Mouse (Mus musculus) small intestine, adult 2 months (tissue): ENCODE measurements at regions not wholly inside any gene's neighbourhood (a gene's known extent, or its start where the extent isn't known, plus 50 kb on each side); places are given as distances from the start of the nearest gene placed in this dataset.

Experiments
- CTCF ChIP-seq: fragments of 200-500 bp; IDR thresholded peaks from 2 replicates; pipeline ENCODE4 v1.5.1; 2012; ENCODE audit warnings: low read depth, mild to moderate bottlenecking, control low read depth, inconsistent platforms, low read length, moderate library complexity, mixed read lengths; ENCODE audit not compliant: insufficient replicate concordance, insufficient read length; ENCODE audit errors: extremely low read depth
- POLR2A ChIP-seq: fragments of 200-500 bp; IDR thresholded peaks from 2 replicates; pipeline ENCODE4 v1.6.1; 2012; ENCODE audit warnings: low read depth, mild to moderate bottlenecking, control low read depth, inconsistent platforms, low read length, moderate library complexity

DNA sequence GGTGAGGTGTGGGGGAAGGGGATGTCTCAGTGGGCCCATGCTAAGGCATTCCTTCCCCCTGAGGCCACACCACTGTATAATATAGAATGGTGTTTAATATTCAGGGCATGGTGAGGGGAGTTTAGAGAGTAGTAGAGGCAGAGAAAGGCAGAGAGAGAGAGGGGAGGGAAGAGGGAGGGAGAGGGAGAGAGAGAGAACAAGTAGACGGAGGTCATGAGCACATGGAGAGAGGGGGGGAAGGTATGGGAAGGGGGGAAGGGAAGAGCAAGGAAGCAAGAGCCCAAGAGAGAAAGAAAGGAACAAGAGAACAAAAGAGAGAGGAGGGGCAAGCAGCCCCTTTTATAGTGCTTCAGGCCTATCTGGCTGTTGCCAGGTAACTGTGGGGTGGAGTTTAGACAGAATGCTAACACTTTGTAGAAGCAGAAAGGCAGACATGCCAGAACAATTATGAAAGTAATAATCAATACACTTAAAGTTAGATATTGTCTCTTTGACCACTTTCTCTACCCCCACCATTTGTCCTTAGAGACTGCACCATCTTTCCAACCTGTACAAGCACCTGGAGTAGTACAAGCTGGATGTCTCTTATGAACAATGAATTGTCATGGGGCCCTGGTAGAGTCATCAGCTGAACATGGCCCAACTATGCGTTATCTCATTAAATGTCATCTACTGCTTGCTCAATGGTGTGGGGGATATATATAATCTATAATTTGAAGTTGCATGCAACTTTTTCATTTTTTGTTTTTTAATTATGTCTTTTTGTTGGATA, 422.6 kb downstream of the Nbas start:
- TF ChIP-seq CTCF (no peak), POLR2A (no peak)
